Mouse (Mus musculus) urinary bladder, postnatal 4 days (tissue): ENCODE measurements around the gene Hspb3.

ENCODE experiments used
- DNase-seq, 2 experiments: peaks; one replicate each; pipeline ENCODE4 v3.0.0; 2021 to 2022; ENCODE audit warnings: low spot score in 2 of 2

The Hspb3 gene

DNA sequence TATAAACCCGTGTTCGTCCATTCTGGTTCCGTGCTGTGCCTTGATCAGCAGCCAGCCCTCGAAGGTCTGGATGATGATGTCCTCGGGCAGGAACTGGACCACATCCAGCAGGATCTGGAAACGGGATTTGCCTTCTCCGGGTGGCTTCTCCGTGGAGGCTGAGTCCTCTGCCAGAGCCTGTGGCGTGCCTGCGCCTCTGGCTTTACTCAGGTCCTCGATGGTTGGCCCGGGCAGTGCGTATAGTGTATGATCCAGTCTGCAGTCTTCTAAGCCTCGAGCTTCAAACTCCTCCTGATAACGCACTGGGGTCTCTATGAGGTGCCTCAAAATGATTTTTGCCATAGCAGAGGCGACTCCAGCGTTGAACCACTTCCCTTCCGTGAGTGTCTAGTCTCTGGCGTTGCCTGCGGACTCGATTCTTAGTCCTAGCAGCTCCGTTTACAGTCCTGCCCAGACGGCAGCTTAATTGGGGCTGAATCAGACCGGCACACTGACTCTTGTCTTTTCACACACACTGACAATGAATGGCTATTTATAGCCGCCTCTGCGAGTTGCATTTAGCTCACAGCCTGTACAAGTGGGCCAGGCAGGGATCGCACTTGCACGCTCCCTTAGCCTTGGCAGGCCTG is at the start of gene Hspb3:
TSS of gene Hspb3 (minus strand) at position 526 of the 629 bp plus-strand sequence.
- DNase-seq = no peak

- DNase-seq = no peak
Measured at GRCm38 (mm10) chr13:113713186-113713585, 49.7 kb upstream of the Hspb3 start.

- no peak for DNase-seq
Measured at GRCm38 (mm10) chr13:113706183-113706582, 42.7 kb upstream of the Hspb3 start.

GRCm38 (mm10) chr13:113701185-113701584 is 37.7 kb upstream of the Hspb3 start:
- DNase-seq = no peak

GRCm38 (mm10) chr13:113699928-113700327 is 36.5 kb upstream of the Hspb3 start:
- DNase-seq = no peak

DNA sequence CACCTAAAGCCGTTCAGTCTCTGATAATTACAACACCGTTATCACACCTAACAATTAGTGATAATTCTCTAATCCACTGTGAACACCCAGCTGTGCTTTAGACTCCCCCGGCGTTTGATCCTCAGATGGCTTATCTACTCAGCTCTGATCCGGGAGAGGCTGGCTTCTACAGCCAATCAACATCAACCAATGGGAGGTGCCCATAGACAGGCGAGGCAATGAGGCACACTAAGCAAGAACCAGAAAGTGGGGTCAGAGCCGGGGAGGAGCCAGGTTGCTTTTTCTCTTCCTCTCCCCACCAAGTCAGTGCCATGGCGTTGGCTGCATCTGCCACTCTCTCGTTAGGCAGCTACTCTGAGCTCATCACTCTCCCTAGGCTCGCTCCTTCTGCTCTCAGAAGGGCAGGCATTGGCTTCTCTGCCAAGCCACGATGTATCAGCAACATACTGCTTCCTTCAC is 36.0 kb upstream of the Hspb3 start:
- no peak for DNase-seq

- no peak for DNase-seq
Measured at GRCm38 (mm10) chr13:113696838-113697321, 33.4 kb upstream of the Hspb3 start.

DNA sequence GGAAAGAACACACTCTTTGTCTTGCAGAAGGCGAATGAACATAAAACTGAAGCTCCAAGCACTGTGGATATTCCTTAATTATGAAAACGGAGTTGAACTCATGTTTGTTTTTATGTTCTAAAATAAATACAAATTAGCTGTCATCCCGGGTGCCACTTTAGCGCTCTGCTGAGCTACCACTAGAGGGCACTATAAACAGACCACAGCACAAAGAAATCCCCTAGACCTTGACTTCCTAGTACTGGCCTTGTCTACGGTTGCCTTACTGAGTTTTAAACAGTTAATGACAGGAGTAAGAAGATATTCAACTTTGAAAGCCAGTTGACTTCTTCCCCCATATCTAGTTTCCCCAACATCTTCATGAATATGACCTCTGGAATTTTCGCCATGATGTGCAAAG is 29.9 kb upstream of the Hspb3 start:
- no peak for DNase-seq

- DNase-seq = no peak
Measured at GRCm38 (mm10) chr13:113691644-113692043, 28.2 kb upstream of the Hspb3 start.

DNA sequence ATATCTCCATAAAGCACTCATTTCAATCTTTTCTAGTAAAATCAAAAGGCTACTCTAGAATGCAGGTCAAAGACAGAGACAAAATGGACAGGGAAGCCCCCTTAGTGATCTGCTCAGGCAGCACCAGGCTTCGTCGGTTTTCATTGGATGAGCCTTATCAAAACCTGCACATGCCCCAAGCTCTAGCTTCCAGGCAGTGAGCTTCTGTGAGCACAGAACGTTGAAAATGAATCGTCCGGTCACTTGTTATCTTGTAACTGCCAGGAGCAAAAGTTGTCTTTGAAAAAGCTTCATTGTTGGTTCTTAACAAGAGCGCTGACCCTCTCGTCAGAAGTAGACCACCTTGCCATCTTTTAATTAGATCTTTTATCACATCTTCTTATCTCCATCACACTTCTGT is 26.4 kb upstream of the Hspb3 start:
- no peak for DNase-seq

DNA sequence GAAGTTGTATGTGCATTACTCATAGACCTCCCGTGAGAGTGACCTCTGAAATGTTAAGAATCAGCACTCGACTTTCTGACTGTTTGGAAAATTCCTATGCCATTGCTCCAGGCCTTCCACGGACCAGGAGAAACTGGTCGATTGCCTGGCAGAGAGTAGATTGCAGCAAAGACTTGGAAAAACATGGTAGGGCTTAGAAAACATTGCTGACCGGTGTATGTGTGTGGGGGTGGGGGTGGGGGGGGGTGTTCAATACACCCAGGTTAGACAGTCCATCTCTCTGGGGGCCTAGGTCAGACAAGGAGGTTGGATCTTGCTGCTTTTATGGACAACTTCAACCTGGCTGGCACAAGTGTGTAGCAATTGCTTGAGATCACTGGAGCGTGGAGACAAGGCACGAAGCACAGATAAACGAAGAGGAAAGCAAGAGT is 23.2 kb upstream of the Hspb3 start:
- no peak for DNase-seq

GRCm38 (mm10) chr13:113682821-113683220 is 19.3 kb upstream of the Hspb3 start:
- no peak for DNase-seq

GRCm38 (mm10) chr13:113680646-113681045 is 17.2 kb upstream of the Hspb3 start:
- no peak for DNase-seq

DNA sequence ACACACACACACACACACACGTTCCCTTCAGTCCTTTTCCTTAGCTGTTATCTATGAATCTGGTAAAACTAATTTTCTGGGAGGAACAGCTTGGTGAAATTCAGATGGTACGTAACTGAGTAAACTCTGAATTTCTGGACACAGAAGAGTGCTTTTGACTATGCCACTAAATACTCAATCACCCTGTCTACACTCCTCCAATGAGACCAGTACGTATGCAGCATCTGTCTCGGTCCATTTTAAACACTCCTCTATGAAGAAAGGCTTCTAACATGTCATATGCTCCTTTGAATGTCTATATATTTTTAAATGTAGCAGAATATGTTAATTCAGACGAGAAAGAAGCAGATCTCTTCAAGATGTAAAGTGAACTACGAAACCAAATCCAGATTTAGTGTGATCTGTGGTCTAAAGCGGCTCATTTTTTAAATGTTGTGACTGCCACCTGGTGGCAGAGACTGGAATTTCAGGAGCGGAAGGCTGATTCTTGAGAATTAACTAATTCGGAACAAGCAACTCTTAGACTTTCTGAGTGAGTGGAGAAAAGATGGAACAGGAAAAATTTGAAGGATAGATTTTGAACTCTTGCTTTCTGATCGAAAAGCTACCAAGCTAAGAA is 6.1 kb upstream of the Hspb3 start:
- DNase-seq = no peak

DNA sequence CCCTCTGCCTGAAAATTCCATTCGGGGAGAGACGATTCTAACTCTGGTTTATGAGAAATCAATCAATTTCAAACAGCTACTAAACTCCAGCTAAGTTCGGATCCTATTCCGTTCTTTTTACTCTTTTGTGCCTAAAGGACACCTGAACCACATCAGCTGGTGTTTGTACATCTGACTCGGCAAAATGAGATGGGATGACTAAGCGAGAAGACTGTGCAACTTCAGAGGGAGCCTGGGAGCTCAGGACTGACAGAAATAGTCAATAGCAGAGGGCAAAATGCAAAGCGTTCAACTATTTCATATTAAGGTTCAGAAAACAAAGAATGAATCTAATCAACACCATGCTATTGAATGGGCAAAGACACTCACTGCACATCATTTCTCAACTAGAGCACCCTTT is 407 bp upstream of the Hspb3 start:
- no peak for DNase-seq

GRCm38 (mm10) chr13:113661826-113662271 is 1.6 kb downstream of the Hspb3 start:
- DNase-seq = no peak

GRCm38 (mm10) chr13:113660576-113661310 is 2.7 kb downstream of the Hspb3 start:
- no peak for DNase-seq

GRCm38 (mm10) chr13:113657204-113657603 is 6.3 kb downstream of the Hspb3 start:
- DNase-seq = no peak

- DNase-seq = no peak
Measured at GRCm38 (mm10) chr13:113656639-113657038, 6.8 kb downstream of the Hspb3 start.

GRCm38 (mm10) chr13:113655511-113655910 is 8.0 kb downstream of the Hspb3 start:
- no peak for DNase-seq

DNA sequence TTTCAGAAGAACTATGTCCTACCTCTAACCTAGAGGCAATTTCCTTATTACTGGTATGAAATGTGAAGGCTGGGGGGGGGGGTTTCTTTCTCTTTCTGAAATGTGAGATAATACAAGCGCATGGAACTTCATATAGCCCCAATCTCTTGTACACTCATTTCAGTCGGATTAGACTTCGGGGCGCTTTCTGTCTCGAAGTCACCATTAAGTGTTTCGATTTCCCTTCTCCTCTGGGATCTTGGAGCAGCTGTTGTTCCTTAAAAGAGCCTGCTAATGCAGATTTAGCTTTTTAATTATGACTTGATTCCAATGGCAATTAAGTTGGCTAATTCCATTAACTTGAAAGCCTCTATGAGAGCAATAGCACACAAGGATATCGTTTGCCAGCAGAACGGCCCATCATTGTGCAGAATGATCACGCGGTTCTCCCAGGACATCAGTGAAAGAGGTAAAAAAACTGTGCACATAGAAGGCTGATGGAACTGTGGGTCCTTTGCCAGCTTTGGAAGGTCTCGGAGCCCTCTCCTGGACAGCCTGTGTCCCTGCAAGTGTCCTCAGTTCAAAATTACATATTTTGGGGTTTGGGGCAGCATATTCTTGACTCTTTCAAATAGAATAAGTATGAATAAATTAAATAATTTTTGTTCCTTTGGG is 22.4 kb downstream of the Hspb3 start:
- no peak for DNase-seq

- no peak for DNase-seq
Measured at GRCm38 (mm10) chr13:113638914-113639313, 24.6 kb downstream of the Hspb3 start.
